Mouse (Mus musculus) gastrocnemius, postnatal 25 days (tissue): ENCODE results near the gene Ptk7. TPM values are rescaled to one million over a fixed set of nuclear protein-coding genes. Genes with fewer than 3 reads are reported as not detected.
"Not testable (repeated sequence)": the region's sequence is repeated elsewhere in the genome, so short reads cannot be mapped to it uniquely, and the experiment has no call there.

Source experiments
- DNase-seq: peaks from one replicate; pipeline ENCODE4 v3.0.0; 2022
- total RNA-seq, 2 experiments: library from RNA; stranded (reverse); gene quantifications; 1 replicate in 1 of 2; 2 replicates in 1 of 2; pipeline ENCODE4 v1.2.3; 2021

Gene Ptk7
- total RNA-seq, 2 experiments from 2014 or later = 1.1 to 1.3 TPM

GRCm38 (mm10) chr17:46609721-46610514, 19.4 kb downstream of the Ptk7 start:
- no peak for DNase-seq

GRCm38 (mm10) chr17:46605987-46606386, 23.3 kb downstream of the Ptk7 start:
- DNase-seq = no peak

- DNase-seq = no peak
Observed at GRCm38 (mm10) chr17:46605126-46605525, 24.2 kb downstream of the Ptk7 start.

- DNase-seq = no peak
Observed at GRCm38 (mm10) chr17:46603229-46603628, 26.1 kb downstream of the Ptk7 start.

- no peak for DNase-seq
Observed at GRCm38 (mm10) chr17:46602212-46602611, 27.1 kb downstream of the Ptk7 start.

GRCm38 (mm10) chr17:46600569-46600968, 28.7 kb downstream of the Ptk7 start:
- DNase-seq = no peak

- no peak for DNase-seq
Observed at GRCm38 (mm10) chr17:46598963-46599362, 30.3 kb downstream of the Ptk7 start.

- DNase-seq = no peak
Observed at GRCm38 (mm10) chr17:46597956-46598355, 31.3 kb downstream of the Ptk7 start.

- no peak for DNase-seq
Observed at GRCm38 (mm10) chr17:46595336-46595735, 34.0 kb downstream of the Ptk7 start.

- no peak for DNase-seq
Observed at GRCm38 (mm10) chr17:46594606-46595005, 34.7 kb downstream of the Ptk7 start.

GRCm38 (mm10) chr17:46593124-46593523, 36.2 kb downstream of the Ptk7 start:
- DNase-seq = no peak

- DNase-seq = no peak
Observed at GRCm38 (mm10) chr17:46591406-46591805, 37.9 kb downstream of the Ptk7 start.

- no peak for DNase-seq
Observed at GRCm38 (mm10) chr17:46590439-46590838, 38.9 kb downstream of the Ptk7 start.

GRCm38 (mm10) chr17:46589635-46590314, 39.5 kb downstream of the Ptk7 start:
- DNase-seq = no peak

GRCm38 (mm10) chr17:46588913-46589312, 40.4 kb downstream of the Ptk7 start:
- DNase-seq = no peak

- no peak for DNase-seq
Observed at GRCm38 (mm10) chr17:46588173-46588572, 41.1 kb downstream of the Ptk7 start.

GRCm38 (mm10) chr17:46586327-46586726, 43.0 kb downstream of the Ptk7 start:
- no peak for DNase-seq

GRCm38 (mm10) chr17:46578650-46579049, 50.7 kb downstream of the Ptk7 start:
- DNase-seq = no peak

- DNase-seq = no peak
Observed at GRCm38 (mm10) chr17:46576070-46576469, 53.2 kb downstream of the Ptk7 start.

- no peak for DNase-seq
Observed at GRCm38 (mm10) chr17:46574535-46574934, 54.8 kb downstream of the Ptk7 start.

- no peak for DNase-seq
Observed at GRCm38 (mm10) chr17:46571005-46571404, 58.3 kb downstream of the Ptk7 start.

- DNase-seq = no peak
Observed at GRCm38 (mm10) chr17:46559146-46559545, 70.2 kb downstream of the Ptk7 start.

GRCm38 (mm10) chr17:46558151-46558550, 71.2 kb downstream of the Ptk7 start:
- no peak for DNase-seq

GRCm38 (mm10) chr17:46557321-46557720, 72.0 kb downstream of the Ptk7 start:
- DNase-seq = not testable (repeated sequence)
